Mouse (Mus musculus): Measurements from ENCODE around the gene Dclk1.
"Not testable (repeated sequence)": the region's sequence is repeated elsewhere in the genome, so short reads cannot be mapped to it uniquely, and the experiment has no call there.

Gene Dclk1

GRCm38 (mm10) chr3:55241730-55242421 lies at the start of gene Dclk1:
Dclk1 (plus strand) TSS chr3:55242364.
- no peak for DNase-seq

GRCm38 (mm10) chr3:55193351-55193750 lies 48.8 kb upstream of the Dclk1 start:
- DNase-seq, result no peak

- DNase-seq, result no peak
These were observed 47.4 kb upstream of the Dclk1 start for GRCm38 (mm10) chr3:55194792-55195191.

GRCm38 (mm10) chr3:55195581-55196327 lies 46.4 kb upstream of the Dclk1 start:
- no peak for DNase-seq

- no peak for DNase-seq
These were observed 45.8 kb upstream of the Dclk1 start for GRCm38 (mm10) chr3:55196328-55196710.

GRCm38 (mm10) chr3:55203621-55204020 lies 38.5 kb upstream of the Dclk1 start:
- not testable (repeated sequence) for DNase-seq

GRCm38 (mm10) chr3:55206413-55206812 lies 35.8 kb upstream of the Dclk1 start:
- DNase-seq, result no peak

GRCm38 (mm10) chr3:55207665-55208064 lies 34.5 kb upstream of the Dclk1 start:
- DNase-seq, result no peak

- DNase-seq, result no peak
These were observed 29.9 kb upstream of the Dclk1 start for GRCm38 (mm10) chr3:55212254-55212653.

- DNase-seq, result no peak
These were observed 28.4 kb upstream of the Dclk1 start for GRCm38 (mm10) chr3:55213785-55214184.

- no peak for DNase-seq
These were observed 27.8 kb upstream of the Dclk1 start for GRCm38 (mm10) chr3:55214413-55214812.

- no peak for DNase-seq
These were observed 19.7 kb upstream of the Dclk1 start for GRCm38 (mm10) chr3:55222502-55222901.

- no peak for DNase-seq
These were observed 18.3 kb upstream of the Dclk1 start for GRCm38 (mm10) chr3:55223862-55224261.

- no peak for DNase-seq
These were observed 15.5 kb upstream of the Dclk1 start for GRCm38 (mm10) chr3:55226501-55227213.

GRCm38 (mm10) chr3:55227214-55227581 lies 15.0 kb upstream of the Dclk1 start:
- no peak for DNase-seq

- peak; percentile 88 for DNase-seq
These were observed 375 bp downstream of the Dclk1 start for GRCm38 (mm10) chr3:55242422-55243055.

GRCm38 (mm10) chr3:55243056-55243471 lies 900 bp downstream of the Dclk1 start:
- DNase-seq, result peak; percentile 60

- DNase-seq, result peak; percentile 52
These were observed 1.9 kb downstream of the Dclk1 start for GRCm38 (mm10) chr3:55244087-55244486.

GRCm38 (mm10) chr3:55246618-55247272 lies 4.6 kb downstream of the Dclk1 start:
- DNase-seq, result no peak

GRCm38 (mm10) chr3:55248048-55248447 lies 5.9 kb downstream of the Dclk1 start:
- no peak for DNase-seq

GRCm38 (mm10) chr3:55248508-55248907 lies 6.3 kb downstream of the Dclk1 start:
- no peak for DNase-seq

GRCm38 (mm10) chr3:55250631-55251030 lies 8.5 kb downstream of the Dclk1 start:
- DNase-seq, result no peak

- DNase-seq, result no peak
These were observed 18.0 kb downstream of the Dclk1 start for GRCm38 (mm10) chr3:55260139-55260538.

All from right cerebral cortex, postnatal 25 days (tissue).